Mouse (Mus musculus): ENCODE data around the gene Rpl18a.

DNA sequence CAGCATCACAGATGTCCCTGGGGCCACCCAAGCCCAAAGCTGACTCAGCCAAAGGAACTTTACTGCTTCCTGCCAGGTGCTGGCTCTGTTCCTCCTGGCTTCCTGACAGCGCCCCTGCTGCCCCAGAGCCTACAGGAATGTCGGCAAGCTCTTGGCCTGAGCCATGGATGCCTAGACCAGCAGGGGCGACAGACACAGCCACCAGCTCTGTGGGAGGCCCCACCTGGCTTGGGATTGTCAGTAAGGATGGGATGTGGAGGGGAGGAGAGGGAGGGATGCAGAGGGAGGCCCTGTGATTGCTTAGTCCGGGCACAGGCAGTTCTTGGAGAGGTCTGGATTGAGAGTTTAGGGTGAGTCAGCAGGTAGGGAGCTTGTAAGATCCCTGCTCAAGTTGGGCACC is 17.1 kb downstream of the Rpl18a start:
- no peak for TF ChIP-seq CTCF (IDR thresholded peaks at IDR 0.05; ENCODE audit: borderline replicate concordance, insufficient read depth, low read length)
- no peak for TF ChIP-seq POLR2A (IDR thresholded peaks at IDR 0.05; ENCODE audit: low read depth, low read length)
